In the genomic region with DNA sequence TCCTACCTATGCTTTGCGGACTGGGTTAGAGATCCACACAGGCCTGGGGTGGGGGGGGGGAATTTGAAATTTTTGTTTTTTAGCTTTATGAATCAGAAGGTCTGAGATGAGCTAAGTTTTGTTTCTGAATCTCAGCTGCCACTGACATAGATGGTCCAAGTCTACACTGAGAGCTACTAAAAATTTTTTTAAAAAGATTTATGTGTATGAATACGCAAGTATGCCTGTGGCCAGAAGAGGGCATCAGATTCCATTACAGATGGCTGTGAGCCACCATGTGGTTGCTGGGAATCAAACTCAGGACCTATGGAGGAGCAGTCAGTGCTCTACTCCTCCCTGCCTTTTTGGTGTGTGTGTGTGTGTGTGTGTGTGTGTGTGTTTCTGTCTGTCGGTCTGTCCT, we compare ENCODE assay signal across 11 mouse cellular contexts. TPM values are rescaled to one million over a fixed set of nuclear protein-coding genes. Genes with fewer than 3 reads are reported as not detected.
A peak's percentile ranks its signal among the peaks of the same experiment; 100 is the strongest.
DNase-seq lines count a peak whose midpoint lies in the region; ATAC-seq and TF ChIP-seq lines count a peak whose summit lies in the region.
"Had no signal": no experiment of that assay in that cellular context is flagged by ENCODE, and none has a peak within 500 bp of the region (broad histone marks: within the 10 kb centered on the region; RNA-seq: fewer than 3 reads in every experiment).

No protein-coding gene starts in this region.

- H3K27me3 ChIP-seq in hindbrain, postnatal 0 days (ENCODE audit: insufficient read depth, low read length): no peaks in the 10 kb centered on the region
- H3K27me3 ChIP-seq in hindbrain, embryonic 13.5 days: no peaks in the 10 kb centered on the region
- no peaks in the 10 kb centered on the region for H3K27me3 ChIP-seq in liver, postnatal 0 days (ENCODE audit: insufficient read depth, low read length)
- H3K27me3 ChIP-seq in liver, embryonic 12.5 days (replicated peaks): no peaks in the 10 kb centered on the region
- H3K27me3 ChIP-seq in E14TG2a.4 (ENCODE audit: insufficient read depth, low read length): no peaks in the 10 kb centered on the region
- H3K27me3 ChIP-seq: embryonic facial prominence, embryonic 12.5 days; liver, embryonic 13.5 days; midbrain, embryonic 13.5 days had no signal

- H3K4me2 ChIP-seq in hindbrain, postnatal 0 days (ENCODE audit: low read depth, low read length): no peak overlapping the region
- H3K4me2 ChIP-seq in hindbrain, embryonic 13.5 days: no peak overlapping the region
- no peak overlapping the region for H3K4me2 ChIP-seq in liver, postnatal 0 days (ENCODE audit: low read depth, low read length)
- no peak overlapping the region for H3K4me2 ChIP-seq in liver, embryonic 12.5 days
- H3K4me2 ChIP-seq: embryonic facial prominence, embryonic 12.5 days; liver, embryonic 13.5 days; midbrain, embryonic 13.5 days had no signal

- no peak overlapping the region for H3K27ac ChIP-seq in hindbrain, postnatal 0 days
- no peak overlapping the region for H3K27ac ChIP-seq in hindbrain, embryonic 13.5 days
- peak overlapping the region; percentile 51 for H3K27ac ChIP-seq in liver, postnatal 0 days (ENCODE audit: low read depth)
- no peak overlapping the region for H3K27ac ChIP-seq in liver, embryonic 12.5 days
- H3K27ac ChIP-seq: embryonic facial prominence, embryonic 12.5 days; liver, embryonic 13.5 days; midbrain, embryonic 13.5 days had no signal

- no peak; the same call in 1 of the 2 replicates for ATAC-seq in hindbrain, postnatal 0 days
- ATAC-seq in hindbrain, embryonic 13.5 days (ENCODE audit: low FRiP score): no peak
- ATAC-seq in liver, postnatal 0 days: 0 out of 2 replicates have a peak, but pooled peaks have one; percentile 23
- no peak for ATAC-seq in liver, embryonic 12.5 days
- ATAC-seq: hindbrain, embryonic 16.5 days; midbrain, embryonic 13.5 days had no signal

- H3K36me3 ChIP-seq in hindbrain, postnatal 0 days (ENCODE audit: insufficient read depth, low read length): peaks cover 43% of the 10 kb centered on the region; the same call in 1 of the 2 replicates
- H3K36me3 ChIP-seq in hindbrain, embryonic 13.5 days: peaks cover 81% of the 10 kb centered on the region
- peaks cover 36% of the 10 kb centered on the region for H3K36me3 ChIP-seq in liver, postnatal 0 days (replicated peaks; ENCODE audit: insufficient read depth, low read length)
- peaks cover 80% of the 10 kb centered on the region for H3K36me3 ChIP-seq in liver, embryonic 12.5 days
- H3K36me3 ChIP-seq in E14TG2a.4 (ENCODE audit: insufficient read depth, low read length): peaks cover 85% of the 10 kb centered on the region

- TF ChIP-seq EP300 in liver, postnatal 0 days (IDR thresholded peaks at IDR 0.05; ENCODE audit: low read depth): no peak

- peak; percentile 48 for TF ChIP-seq CTCF in hindbrain, postnatal 0 days (IDR thresholded peaks at IDR 0.05; ENCODE audit: low read depth)
- peak; percentile 47 for TF ChIP-seq CTCF in liver, postnatal 0 days (IDR thresholded peaks at IDR 0.05; ENCODE audit: low read depth)
- peak; percentile 20 for TF ChIP-seq CTCF in E14TG2a.4 (conservative IDR thresholded peaks at IDR 0.05; ENCODE audit: low read length)

- H3K9me3 ChIP-seq in hindbrain, postnatal 0 days (ENCODE audit: low read length): no peaks in the 10 kb centered on the region
- no peaks in the 10 kb centered on the region for H3K9me3 ChIP-seq in hindbrain, embryonic 13.5 days
- no peaks in the 10 kb centered on the region for H3K9me3 ChIP-seq in liver, postnatal 0 days (ENCODE audit: low read length)
- H3K9me3 ChIP-seq in liver, embryonic 12.5 days (replicated peaks): no peaks in the 10 kb centered on the region
- no peaks in the 10 kb centered on the region for H3K9me3 ChIP-seq in E14TG2a.4 (ENCODE audit: low read length)
- H3K9me3 ChIP-seq: embryonic facial prominence, embryonic 12.5 days; liver, embryonic 13.5 days; midbrain, embryonic 13.5 days had no signal

- no peak overlapping the region for H3K9ac ChIP-seq in hindbrain, postnatal 0 days (replicated peaks; ENCODE audit: low read length)
- H3K9ac ChIP-seq in hindbrain, embryonic 13.5 days: no peak overlapping the region
- H3K9ac ChIP-seq in liver, postnatal 0 days (replicated peaks): no peak overlapping the region
- H3K9ac ChIP-seq in liver, embryonic 12.5 days: no peak overlapping the region
- H3K9ac ChIP-seq: embryonic facial prominence, embryonic 12.5 days; liver, embryonic 13.5 days; midbrain, embryonic 13.5 days had no signal

- H3K4me1 ChIP-seq in hindbrain, postnatal 0 days (ENCODE audit: insufficient read depth, low read length): no peaks in the 10 kb centered on the region
- H3K4me1 ChIP-seq in hindbrain, embryonic 13.5 days (replicated peaks): no peaks in the 10 kb centered on the region
- peaks cover 7% of the 10 kb centered on the region; the same call in 1 of the 2 replicates for H3K4me1 ChIP-seq in liver, postnatal 0 days (ENCODE audit: insufficient read depth)
- H3K4me1 ChIP-seq in liver, embryonic 12.5 days: peaks cover 9% of the 10 kb centered on the region; the same call in 1 of the 2 replicates
- H3K4me1 ChIP-seq in E14TG2a.4 (replicated peaks; ENCODE audit: low read depth, low read length): peaks cover 61% of the 10 kb centered on the region
- H3K4me1 ChIP-seq: embryonic facial prominence, embryonic 12.5 days; midbrain, embryonic 13.5 days had no signal

- H3K4me3 ChIP-seq in hindbrain, postnatal 0 days (ENCODE audit: low read length): no peak overlapping the region
- no peak overlapping the region for H3K4me3 ChIP-seq in hindbrain, embryonic 13.5 days
- H3K4me3 ChIP-seq in liver, postnatal 0 days (ENCODE audit: low read depth, low read length): no peak overlapping the region
- no peak overlapping the region for H3K4me3 ChIP-seq in liver, embryonic 12.5 days
- no peak overlapping the region for H3K4me3 ChIP-seq in E14TG2a.4 (replicated peaks; ENCODE audit: low read length)
- H3K4me3 ChIP-seq: embryonic facial prominence, embryonic 12.5 days; liver, embryonic 13.5 days; midbrain, embryonic 13.5 days had no signal

- WGBS in hindbrain, postnatal 0 days: 97% methylated on average over 3 of the region's 3 CpGs
- WGBS in hindbrain, embryonic 13.5 days: 92% methylated on average over 3 of the region's 3 CpGs
- WGBS in liver, postnatal 0 days (ENCODE audit: insufficient replicate concordance): 91% methylated on average over 3 of the region's 3 CpGs
- 86% methylated on average over 3 of the region's 3 CpGs for WGBS in liver, embryonic 12.5 days (ENCODE audit: insufficient replicate concordance)

- no peak for DNase-seq in hindbrain, postnatal 0 days (ENCODE audit: low spot score)
- DNase-seq in liver, postnatal 0 days: no peak
- DNase-seq in ZHBTc4 (ENCODE audit: low read depth, low spot score): peak; percentile 51
- no peak for DNase-seq in neural tube, embryonic 10.5 days (ENCODE audit: extremely low spot score, low spot score)
- DNase-seq: liver, embryonic 13.5 days had no signal

RNA-seq across cellular contexts. Expression of a gene that starts 11.2 kb away (rescaled TPM):
- 453 and 498 TPM in 2 replicates for total RNA-seq in hindbrain, postnatal 0 days (2014; rRNA removed)
- polyA plus RNA-seq in hindbrain, postnatal 0 days (2015; fragmentation: Nextera tagmentation; extraction: Ambion mirVana): 499 and 523 TPM in 2 replicates
- polyA plus RNA-seq in hindbrain, embryonic 13.5 days (2015; fragmentation: Nextera tagmentation; extraction: Ambion mirVana): 476 and 483 TPM in 2 replicates
- 244 and 267 TPM in 2 replicates for polyA plus RNA-seq in liver, postnatal 0 days (2015; fragmentation: Nextera tagmentation; extraction: Ambion mirVana)
- polyA plus RNA-seq in liver, embryonic 12.5 days (2016; fragmentation: Nextera tagmentation; extraction: Ambion mirVana): 364 and 370 TPM in 2 replicates

RNA-seq across cellular contexts. Expression of a gene that starts 14.1 kb away (rescaled TPM):
- total RNA-seq in hindbrain, postnatal 0 days (2014; rRNA removed): 11.3 and 18.0 TPM in 2 replicates
- polyA plus RNA-seq in hindbrain, postnatal 0 days (2015; fragmentation: Nextera tagmentation; extraction: Ambion mirVana): 13.3 and 14.8 TPM in 2 replicates
- 26.2 and 26.3 TPM in 2 replicates for polyA plus RNA-seq in hindbrain, embryonic 13.5 days (2015; fragmentation: Nextera tagmentation; extraction: Ambion mirVana)
- 1.9 TPM in 2 replicates for polyA plus RNA-seq in liver, postnatal 0 days (2015; fragmentation: Nextera tagmentation; extraction: Ambion mirVana)
- 5.0 and 5.1 TPM in 2 replicates for polyA plus RNA-seq in liver, embryonic 12.5 days (2016; fragmentation: Nextera tagmentation; extraction: Ambion mirVana)

RNA-seq across cellular contexts. Expression of a gene that starts 28.7 kb away (rescaled TPM):
- 21.2 and 24.0 TPM in 2 replicates for total RNA-seq in hindbrain, postnatal 0 days (2014; rRNA removed)
- 47.6 and 52.0 TPM in 2 replicates for polyA plus RNA-seq in hindbrain, postnatal 0 days (2015; fragmentation: Nextera tagmentation; extraction: Ambion mirVana)
- polyA plus RNA-seq in hindbrain, embryonic 13.5 days (2015; fragmentation: Nextera tagmentation; extraction: Ambion mirVana): 23.8 and 25.6 TPM in 2 replicates
- polyA plus RNA-seq in liver, postnatal 0 days (2015; fragmentation: Nextera tagmentation; extraction: Ambion mirVana): 54.6 and 63.7 TPM in 2 replicates
- polyA plus RNA-seq in liver, embryonic 12.5 days (2016; fragmentation: Nextera tagmentation; extraction: Ambion mirVana): 12.6 and 14.7 TPM in 2 replicates

RNA-seq across cellular contexts. Expression of a gene that starts 30.1 kb away (rescaled TPM):
- total RNA-seq in hindbrain, postnatal 0 days (2014; rRNA removed): 127 TPM in 2 replicates
- polyA plus RNA-seq in hindbrain, postnatal 0 days (2015; fragmentation: Nextera tagmentation; extraction: Ambion mirVana): 4.3 and 5.1 TPM in 2 replicates
- 4.3 and 4.7 TPM in 2 replicates for polyA plus RNA-seq in hindbrain, embryonic 13.5 days (2015; fragmentation: Nextera tagmentation; extraction: Ambion mirVana)
- 0.53 and 0.59 TPM in 2 replicates for polyA plus RNA-seq in liver, postnatal 0 days (2015; fragmentation: Nextera tagmentation; extraction: Ambion mirVana)
- polyA plus RNA-seq in liver, embryonic 12.5 days (2016; fragmentation: Nextera tagmentation; extraction: Ambion mirVana): 0.92 and 1.1 TPM in 2 replicates

RNA-seq across cellular contexts. Expression of a gene that starts 51.1 kb away (rescaled TPM):
- total RNA-seq in hindbrain, postnatal 0 days (2014; rRNA removed): 43.9 and 60.8 TPM in 2 replicates
- polyA plus RNA-seq in hindbrain, postnatal 0 days (2015; fragmentation: Nextera tagmentation; extraction: Ambion mirVana): 1.5 and 1.7 TPM in 2 replicates
- polyA plus RNA-seq in hindbrain, embryonic 13.5 days (2015; fragmentation: Nextera tagmentation; extraction: Ambion mirVana): 3.4 and 4.1 TPM in 2 replicates
- polyA plus RNA-seq in liver, postnatal 0 days (2015; fragmentation: Nextera tagmentation; extraction: Ambion mirVana): 0.32 and 0.38 TPM in 2 replicates
- 0.32 and 0.33 TPM in 2 replicates for polyA plus RNA-seq in liver, embryonic 12.5 days (2016; fragmentation: Nextera tagmentation; extraction: Ambion mirVana)
